Mouse (Mus musculus): Measurements from ENCODE around the gene Cacng8. TPM values are rescaled to one million over a fixed set of nuclear protein-coding genes. Genes with fewer than 3 reads are reported as not detected.

Gene Cacng8
- polyA plus RNA-seq, 1 experiment from 2014 or later: 2.5 TPM

GRCm38 (mm10) chr7:3425141-3425540 is 34.7 kb downstream of the Cacng8 start:
- Histone ChIP-seq H3K4me1 (replicated peaks; ENCODE audit: control insufficient read depth, insufficient read depth, low read length) (0 out of 2 replicates have a peak, but pooled peaks cover 2% of the 10 kb centered on the region), H3K4me2 (ENCODE audit: low read length) (no peak overlapping the region), H3K27me3 (replicated peaks; ENCODE audit: control insufficient read depth, insufficient read depth, low read length) (peaks cover 51% of the 10 kb centered on the region), H3K27ac (ENCODE audit: low read depth) (no peak overlapping the region), H3K36me3 (ENCODE audit: control insufficient read depth, insufficient read depth, low read length) (no peaks in the 10 kb centered on the region), H3K9me3 (ENCODE audit: control insufficient read depth, low read length) (no peaks in the 10 kb centered on the region), H3K4me3 (ENCODE audit: low read depth, low read length) (no peak overlapping the region), H3K9ac (ENCODE audit: low read length) (no peak overlapping the region)
- no peak for ATAC-seq (replicated peaks; ENCODE audit: low FRiP score, low TSS enrichment, low read depth)
- DNase-seq (ENCODE audit: low spot score): no peak
- WGBS: 83% methylated on average over 5 of the region's 5 CpGs

GRCm38 (mm10) chr7:3430161-3430560 is 39.7 kb downstream of the Cacng8 start:
- Histone ChIP-seq H3K9ac (ENCODE audit: low read length) (no peak overlapping the region), H3K4me3 (ENCODE audit: low read depth, low read length) (no peak overlapping the region), H3K27ac (ENCODE audit: low read depth) (no peak overlapping the region), H3K4me1 (replicated peaks; ENCODE audit: control insufficient read depth, insufficient read depth, low read length) (no peaks in the 10 kb centered on the region), H3K4me2 (ENCODE audit: low read length) (no peak overlapping the region), H3K27me3 (replicated peaks; ENCODE audit: control insufficient read depth, insufficient read depth, low read length) (peaks cover 9% of the 10 kb centered on the region), H3K36me3 (ENCODE audit: control insufficient read depth, insufficient read depth, low read length) (no peaks in the 10 kb centered on the region), H3K9me3 (ENCODE audit: control insufficient read depth, low read length) (no peaks in the 10 kb centered on the region)
- no peak for DNase-seq (ENCODE audit: low spot score)
- no peak for ATAC-seq (replicated peaks; ENCODE audit: low FRiP score, low TSS enrichment, low read depth)
- WGBS: 61% methylated on average over 6 of the region's 6 CpGs

- Histone ChIP-seq H3K9ac (ENCODE audit: low read length) (no peak overlapping the region), H3K4me3 (ENCODE audit: low read depth, low read length) (no peak overlapping the region), H3K36me3 (ENCODE audit: control insufficient read depth, insufficient read depth, low read length) (no peaks in the 10 kb centered on the region), H3K27me3 (replicated peaks; ENCODE audit: control insufficient read depth, insufficient read depth, low read length) (0 out of 2 replicates have a peak, but pooled peaks cover 2% of the 10 kb centered on the region), H3K27ac (ENCODE audit: low read depth) (no peak overlapping the region), H3K4me2 (ENCODE audit: low read length) (no peak overlapping the region), H3K9me3 (ENCODE audit: control insufficient read depth, low read length) (no peaks in the 10 kb centered on the region), H3K4me1 (replicated peaks; ENCODE audit: control insufficient read depth, insufficient read depth, low read length) (no peaks in the 10 kb centered on the region)
- no peak for ATAC-seq (replicated peaks; ENCODE audit: low FRiP score, low TSS enrichment, low read depth)
- WGBS: 78% methylated on average over 1 of the region's 1 CpGs
- DNase-seq (ENCODE audit: low spot score): no peak
Measured at GRCm38 (mm10) chr7:3432066-3432465, 41.6 kb downstream of the Cacng8 start.

DNA sequence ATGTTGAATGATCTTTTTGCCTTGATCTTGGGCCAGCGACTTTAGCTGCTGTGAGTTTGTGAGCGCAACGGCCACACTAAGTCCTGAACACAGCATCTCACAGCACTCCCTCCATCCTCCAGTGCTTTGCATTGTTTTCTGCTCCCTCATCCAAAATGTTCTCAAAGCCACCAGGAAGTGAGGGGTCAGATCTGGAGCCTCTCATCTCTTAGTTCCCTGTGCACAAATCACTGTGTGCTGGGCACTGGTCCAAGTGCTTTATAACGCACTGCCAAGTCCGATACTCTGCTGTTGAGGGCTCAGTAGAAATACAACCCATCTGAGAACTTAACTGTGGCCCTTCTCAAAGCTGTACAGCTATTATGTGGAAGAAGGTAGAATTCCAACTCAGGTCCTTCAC is 47.5 kb downstream of the Cacng8 start:
- Histone ChIP-seq H3K27ac (ENCODE audit: low read depth) (no peak overlapping the region), H3K4me2 (ENCODE audit: low read length) (no peak overlapping the region), H3K9me3 (ENCODE audit: control insufficient read depth, low read length) (no peaks in the 10 kb centered on the region), H3K9ac (ENCODE audit: low read length) (no peak overlapping the region), H3K4me3 (ENCODE audit: low read depth, low read length) (no peak overlapping the region), H3K4me1 (replicated peaks; ENCODE audit: control insufficient read depth, insufficient read depth, low read length) (no peaks in the 10 kb centered on the region), H3K27me3 (replicated peaks; ENCODE audit: control insufficient read depth, insufficient read depth, low read length) (no peaks in the 10 kb centered on the region), H3K36me3 (ENCODE audit: control insufficient read depth, insufficient read depth, low read length) (no peaks in the 10 kb centered on the region)
- ATAC-seq (replicated peaks; ENCODE audit: low FRiP score, low TSS enrichment, low read depth) (no peak), DNase-seq (ENCODE audit: low spot score) (no peak)
- WGBS: 44% methylated on average over 5 of the region's 5 CpGs

- ATAC-seq (replicated peaks; ENCODE audit: low FRiP score, low TSS enrichment, low read depth) (no peak), DNase-seq (ENCODE audit: low spot score) (no peak)
- WGBS: 87% methylated on average over 10 of the region's 11 CpGs
- H3K4me1 ChIP-seq (replicated peaks; ENCODE audit: control insufficient read depth, insufficient read depth, low read length): no peaks in the 10 kb centered on the region
- H3K9ac ChIP-seq (ENCODE audit: low read length): no peak overlapping the region
- no peaks in the 10 kb centered on the region for H3K27me3 ChIP-seq (replicated peaks; ENCODE audit: control insufficient read depth, insufficient read depth, low read length)
- no peak overlapping the region for H3K4me3 ChIP-seq (ENCODE audit: low read depth, low read length)
- no peaks in the 10 kb centered on the region for H3K9me3 ChIP-seq (ENCODE audit: control insufficient read depth, low read length)
- H3K36me3 ChIP-seq (ENCODE audit: control insufficient read depth, insufficient read depth, low read length): no peaks in the 10 kb centered on the region
- H3K4me2 ChIP-seq (ENCODE audit: low read length): no peak overlapping the region
- H3K27ac ChIP-seq (ENCODE audit: low read depth): no peak overlapping the region
Measured at GRCm38 (mm10) chr7:3439984-3440383, 49.5 kb downstream of the Cacng8 start.

GRCm38 (mm10) chr7:3440526-3440925 is 50.0 kb downstream of the Cacng8 start:
- ATAC-seq (replicated peaks; ENCODE audit: low FRiP score, low TSS enrichment, low read depth) (no peak), DNase-seq (ENCODE audit: low spot score) (no peak)
- no peak overlapping the region for H3K4me3 ChIP-seq (ENCODE audit: low read depth, low read length)
- H3K36me3 ChIP-seq (ENCODE audit: control insufficient read depth, insufficient read depth, low read length): no peaks in the 10 kb centered on the region
- H3K9me3 ChIP-seq (ENCODE audit: control insufficient read depth, low read length): no peaks in the 10 kb centered on the region
- 65% methylated on average over 8 of the region's 8 CpGs for WGBS
- H3K27me3 ChIP-seq (replicated peaks; ENCODE audit: control insufficient read depth, insufficient read depth, low read length): no peaks in the 10 kb centered on the region
- H3K9ac ChIP-seq (ENCODE audit: low read length): no peak overlapping the region
- H3K27ac ChIP-seq (ENCODE audit: low read depth): no peak overlapping the region
- H3K4me1 ChIP-seq (replicated peaks; ENCODE audit: control insufficient read depth, insufficient read depth, low read length): no peaks in the 10 kb centered on the region
- no peak overlapping the region for H3K4me2 ChIP-seq (ENCODE audit: low read length)

GRCm38 (mm10) chr7:3442476-3443062 is 52.1 kb downstream of the Cacng8 start:
- Histone ChIP-seq H3K9ac (ENCODE audit: low read length) (no peak overlapping the region), H3K9me3 (ENCODE audit: control insufficient read depth, low read length) (no peaks in the 10 kb centered on the region), H3K4me1 (replicated peaks; ENCODE audit: control insufficient read depth, insufficient read depth, low read length) (no peaks in the 10 kb centered on the region), H3K4me2 (ENCODE audit: low read length) (no peak overlapping the region), H3K36me3 (ENCODE audit: control insufficient read depth, insufficient read depth, low read length) (no peaks in the 10 kb centered on the region), H3K4me3 (ENCODE audit: low read depth, low read length) (no peak overlapping the region), H3K27me3 (replicated peaks; ENCODE audit: control insufficient read depth, insufficient read depth, low read length) (no peaks in the 10 kb centered on the region), H3K27ac (ENCODE audit: low read depth) (no peak overlapping the region)
- DNase-seq (ENCODE audit: low spot score): no peak
- no peak for ATAC-seq (replicated peaks; ENCODE audit: low FRiP score, low TSS enrichment, low read depth)
- WGBS: 83% methylated on average over 10 of the region's 10 CpGs

DNA sequence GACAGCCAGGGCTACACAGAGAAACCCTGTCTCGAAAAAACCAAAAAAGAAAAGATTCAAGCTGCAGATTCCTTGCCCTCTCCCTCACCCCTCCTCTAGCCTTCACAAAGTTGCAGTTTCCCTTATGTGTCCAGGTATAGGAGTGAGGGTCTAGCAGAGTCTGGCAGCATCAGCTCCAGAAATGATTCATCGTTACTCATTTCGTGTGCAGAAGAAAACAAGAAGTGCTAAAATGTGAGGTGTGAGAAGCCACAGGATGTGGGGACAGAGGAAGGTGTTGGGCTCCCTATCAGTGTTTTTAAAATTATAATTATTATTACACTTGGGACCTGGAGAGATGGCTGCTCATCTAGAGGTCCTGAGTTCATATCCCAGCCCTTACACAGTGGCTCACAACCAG is 54.2 kb downstream of the Cacng8 start:
- no peak for ATAC-seq (replicated peaks; ENCODE audit: low FRiP score, low TSS enrichment, low read depth)
- Histone ChIP-seq H3K4me1 (replicated peaks; ENCODE audit: control insufficient read depth, insufficient read depth, low read length) (no peaks in the 10 kb centered on the region), H3K4me3 (ENCODE audit: low read depth, low read length) (no peak overlapping the region), H3K36me3 (ENCODE audit: control insufficient read depth, insufficient read depth, low read length) (no peaks in the 10 kb centered on the region), H3K27ac (ENCODE audit: low read depth) (no peak overlapping the region), H3K9ac (ENCODE audit: low read length) (no peak overlapping the region), H3K9me3 (ENCODE audit: control insufficient read depth, low read length) (no peaks in the 10 kb centered on the region), H3K27me3 (replicated peaks; ENCODE audit: control insufficient read depth, insufficient read depth, low read length) (no peaks in the 10 kb centered on the region), H3K4me2 (ENCODE audit: low read length) (no peak overlapping the region)
- no peak for DNase-seq (ENCODE audit: low spot score)
- 69% methylated on average over 3 of the region's 3 CpGs for WGBS

DNA sequence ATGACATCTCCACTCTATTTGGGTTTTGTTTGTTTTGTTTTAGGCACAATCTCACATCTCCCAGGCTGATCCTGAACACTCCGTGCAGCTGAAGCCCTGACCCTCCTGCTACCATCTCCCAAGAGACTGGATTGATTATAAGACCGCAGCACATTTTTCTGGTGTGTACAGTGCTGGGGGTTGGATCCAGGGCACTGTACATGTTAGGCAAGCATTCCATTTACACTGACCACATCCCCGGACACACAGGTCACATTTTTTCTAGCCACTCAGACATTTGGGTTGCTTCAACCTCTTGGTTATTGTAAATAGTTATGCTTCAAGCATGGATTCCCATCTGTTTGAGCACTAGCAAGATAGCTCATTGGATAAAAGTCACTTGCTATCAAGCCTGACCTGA is 56.1 kb downstream of the Cacng8 start:
- Histone ChIP-seq H3K4me2 (ENCODE audit: low read length) (no peak overlapping the region), H3K4me1 (replicated peaks; ENCODE audit: control insufficient read depth, insufficient read depth, low read length) (no peaks in the 10 kb centered on the region), H3K4me3 (ENCODE audit: low read depth, low read length) (no peak overlapping the region), H3K9ac (ENCODE audit: low read length) (no peak overlapping the region), H3K27ac (ENCODE audit: low read depth) (no peak overlapping the region), H3K27me3 (replicated peaks; ENCODE audit: control insufficient read depth, insufficient read depth, low read length) (no peaks in the 10 kb centered on the region), H3K36me3 (ENCODE audit: control insufficient read depth, insufficient read depth, low read length) (no peaks in the 10 kb centered on the region), H3K9me3 (ENCODE audit: control insufficient read depth, low read length) (no peaks in the 10 kb centered on the region)
- ATAC-seq (replicated peaks; ENCODE audit: low FRiP score, low TSS enrichment, low read depth): no peak
- WGBS: 60% methylated on average over 3 of the region's 3 CpGs
- no peak for DNase-seq (ENCODE audit: low spot score)
